19 mouse cellular contexts compared by ENCODE assay signal in the genomic region with DNA sequence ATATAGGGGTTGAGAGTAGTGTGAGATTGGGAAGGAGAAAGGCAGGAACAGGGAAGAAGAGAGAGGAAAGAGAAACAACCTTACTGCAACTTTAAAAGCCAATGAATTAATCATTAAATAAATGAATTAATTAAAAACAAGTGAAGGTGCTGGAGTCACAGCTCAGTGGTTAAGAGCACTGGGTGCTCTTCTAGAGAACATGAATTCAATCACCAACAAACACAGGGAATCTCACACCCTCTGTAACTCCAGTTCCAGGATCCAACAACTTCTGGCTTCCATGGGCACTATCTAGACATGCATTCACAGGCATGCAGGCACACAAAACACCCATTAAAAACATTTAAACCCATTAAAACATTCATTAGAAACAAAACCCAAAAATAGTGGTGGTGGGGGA.
"Had no signal": no experiment of that assay in that cellular context is flagged by ENCODE, and none has a peak within 500 bp of the region (broad histone marks: within the 10 kb centered on the region; RNA-seq: fewer than 3 reads in every experiment).

No protein-coding gene starts in this region.

- H3K27ac ChIP-seq: midbrain, embryonic 10.5 days; midbrain, embryonic 12.5 days; neural tube, embryonic 13.5 days; neural tube, embryonic 15.5 days had no signal

- H3K36me3 ChIP-seq: midbrain, embryonic 10.5 days; midbrain, embryonic 12.5 days; neural tube, embryonic 13.5 days; neural tube, embryonic 15.5 days had no signal

- H3K4me3 ChIP-seq: midbrain, embryonic 10.5 days; midbrain, embryonic 12.5 days; myocyte; neural tube, embryonic 13.5 days; neural tube, embryonic 15.5 days had no signal

- DNase-seq: lung, adult 18-20 months; lung, embryonic 14.5 days; lung, postnatal 10 days; lung, postnatal 4 days; midbrain, embryonic 14.5 days; retina, postnatal 1 day; right cerebral cortex, adult 18-20 months; right cerebral cortex, postnatal 25 days; right cerebral cortex, postnatal 4 days; spleen, adult 18-20 months; thymus, adult 18-20 months; thymus, postnatal 14 days; thymus, postnatal 36 days had no signal

- H3K4me1 ChIP-seq: midbrain, embryonic 10.5 days; midbrain, embryonic 12.5 days; neural tube, embryonic 13.5 days; neural tube, embryonic 15.5 days had no signal

- H3K4me2 ChIP-seq: lung, embryonic 14.5 days; midbrain, embryonic 12.5 days; neural tube, embryonic 13.5 days; neural tube, embryonic 15.5 days had no signal

- H3K9me3 ChIP-seq: midbrain, embryonic 10.5 days; midbrain, embryonic 12.5 days; neural tube, embryonic 13.5 days; neural tube, embryonic 15.5 days had no signal

- ATAC-seq: midbrain, embryonic 16.5 days had no signal

- H3K9ac ChIP-seq: lung, embryonic 14.5 days; midbrain, embryonic 12.5 days; neural tube, embryonic 13.5 days; neural tube, embryonic 15.5 days had no signal

- H3K27me3 ChIP-seq: midbrain, embryonic 12.5 days; neural tube, embryonic 13.5 days; neural tube, embryonic 15.5 days had no signal
